Mouse (Mus musculus) MEL (cell line): ENCODE results near the gene Hoxd10.

Source experiments
- BHLHE40 ChIP-seq: IDR thresholded peaks from 2 replicates; pipeline ENCODE4 v1.6.1; 2012; ENCODE audit warnings: low read depth, mild to moderate bottlenecking, inconsistent platforms, low read length, improper control_type of control experiment, borderline replicate concordance
- CTCF ChIP-seq, 3 experiments: IDR thresholded peaks in 2 of 3; conservative IDR thresholded peaks in 1 of 3; 2 replicates each; pipeline ENCODE4 v1.5.1; 2011 to 2012; ENCODE audit warnings: low read length in 3 of 3, low read depth in 2 of 3, mild to moderate bottlenecking in 2 of 3, improper control_type of control experiment in 1 of 3, inconsistent platforms in 1 of 3, mixed read lengths in 1 of 3, moderate library complexity in 1 of 3; ENCODE audit not compliant: control insufficient read depth in 1 of 3, insufficient read depth in 1 of 3, poor library complexity in 1 of 3, severe bottlenecking in 1 of 3
- KAT2A ChIP-seq: conservative IDR thresholded peaks from 2 replicates; pipeline ENCODE4 v1.6.1; 2012; ENCODE audit warnings: low read depth, low read length, improper control_type of control experiment, inconsistent platforms
- MAFK ChIP-seq: IDR thresholded peaks from 2 replicates; pipeline ENCODE4 v1.6.1; 2011; ENCODE audit warnings: low read depth, mild to moderate bottlenecking, low read length, improper control_type of control experiment, borderline replicate concordance
- MEF2A ChIP-seq: IDR thresholded peaks from 2 replicates; pipeline ENCODE4 v1.6.1; 2014; ENCODE audit warnings: low read depth, mild to moderate bottlenecking, inconsistent platforms, low read length, improper control_type of control experiment; ENCODE audit not compliant: poor library complexity, insufficient replicate concordance, severe bottlenecking; ENCODE audit errors: extremely low read depth
- POLR2A ChIP-seq, 2 experiments: IDR thresholded peaks; 2 replicates each; pipeline ENCODE4 v1.6.1; 2011 to 2012; ENCODE audit warnings: low read length in 2 of 2, mild to moderate bottlenecking in 2 of 2, control low read depth in 1 of 2, improper control_type of control experiment in 1 of 2, low read depth in 1 of 2, moderate library complexity in 1 of 2; ENCODE audit not compliant: control insufficient read depth in 1 of 2, insufficient read depth in 1 of 2, poor library complexity in 1 of 2
- TAL1 ChIP-seq: IDR thresholded peaks from 2 replicates; pipeline ENCODE4 v1.6.1; 2012; ENCODE audit warnings: mild to moderate bottlenecking, inconsistent platforms, low read length, moderate library complexity, mixed read lengths
- TCF12 ChIP-seq: IDR thresholded peaks from 2 replicates; pipeline ENCODE4 v1.6.1; 2014; ENCODE audit warnings: low read depth, mild to moderate bottlenecking, inconsistent platforms, low read length, improper control_type of control experiment, moderate library complexity
- ZNF384 ChIP-seq: IDR thresholded peaks from 2 replicates; pipeline ENCODE4 v1.6.1; 2012; ENCODE audit warnings: low read depth, mild to moderate bottlenecking, inconsistent platforms, low read length, improper control_type of control experiment

DNA sequence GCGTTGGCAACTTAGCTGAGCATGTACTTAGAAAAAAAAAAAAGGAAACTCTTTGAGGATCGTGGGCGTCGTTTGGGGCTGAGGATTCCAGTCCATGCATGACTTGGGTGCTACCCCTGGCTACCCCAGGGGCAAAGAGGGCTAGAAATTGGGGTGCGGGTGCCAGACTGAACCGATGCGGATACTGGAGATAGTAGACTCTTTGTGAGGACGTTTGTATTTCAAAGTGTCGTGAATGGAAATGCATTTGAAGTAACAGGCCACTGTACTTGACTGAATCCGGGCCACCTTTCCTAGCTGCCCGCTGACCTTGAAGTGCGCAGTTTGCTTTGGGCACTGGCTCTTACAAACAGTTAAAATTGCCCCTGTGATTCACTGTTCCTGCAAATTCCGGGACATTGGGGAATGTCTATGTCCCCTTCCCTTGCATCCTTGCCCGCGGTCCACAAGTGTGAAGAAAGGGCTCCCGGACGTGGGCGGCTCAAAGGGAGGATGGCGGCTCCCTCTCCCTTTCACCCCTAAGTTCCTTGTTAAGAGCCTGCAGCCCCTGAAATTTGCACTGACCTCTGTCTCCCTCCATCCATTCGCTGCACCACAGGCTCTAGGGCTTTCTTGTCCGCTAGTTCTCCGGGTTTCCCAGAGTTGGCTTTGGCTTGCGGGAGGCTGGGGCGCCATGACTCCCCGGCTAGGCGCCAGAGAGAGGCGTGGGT lies 4.6 kb upstream of the Hoxd10 start:
- no peak for TF ChIP-seq TCF12
- TF ChIP-seq POLR2A (IDR thresholded peaks at IDR 0.05; ENCODE audit: control insufficient read depth in 1 of 2, insufficient read depth in 1 of 2, low read depth in 1 of 2, low read length in 2 of 2, poor library complexity in 1 of 2) = no peak
- no peak for TF ChIP-seq CTCF (IDR thresholded peaks at IDR 0.05 in 2 of 3, conservative IDR thresholded peaks at IDR 0.05 in 1 of 3; ENCODE audit: control insufficient read depth in 1 of 3, insufficient read depth in 1 of 3, low read depth in 2 of 3, low read length in 3 of 3, poor library complexity in 1 of 3, severe bottlenecking in 1 of 3)
- no peak for TF ChIP-seq MAFK
- no peak for TF ChIP-seq KAT2A
- no peak for TF ChIP-seq ZNF384
- no peak for TF ChIP-seq BHLHE40
- TF ChIP-seq TAL1 = no peak
- no peak for TF ChIP-seq MEF2A
